Mouse (Mus musculus) fibroblast of lung, adult 2 months (primary cell): ENCODE results near the gene Adgrg1.

ENCODE experiments used
- DNase-seq: peaks from one replicate; pipeline ENCODE4 v3.0.0-alpha.2; 2011; ENCODE audit warnings: low read depth

Gene Adgrg1

DNA sequence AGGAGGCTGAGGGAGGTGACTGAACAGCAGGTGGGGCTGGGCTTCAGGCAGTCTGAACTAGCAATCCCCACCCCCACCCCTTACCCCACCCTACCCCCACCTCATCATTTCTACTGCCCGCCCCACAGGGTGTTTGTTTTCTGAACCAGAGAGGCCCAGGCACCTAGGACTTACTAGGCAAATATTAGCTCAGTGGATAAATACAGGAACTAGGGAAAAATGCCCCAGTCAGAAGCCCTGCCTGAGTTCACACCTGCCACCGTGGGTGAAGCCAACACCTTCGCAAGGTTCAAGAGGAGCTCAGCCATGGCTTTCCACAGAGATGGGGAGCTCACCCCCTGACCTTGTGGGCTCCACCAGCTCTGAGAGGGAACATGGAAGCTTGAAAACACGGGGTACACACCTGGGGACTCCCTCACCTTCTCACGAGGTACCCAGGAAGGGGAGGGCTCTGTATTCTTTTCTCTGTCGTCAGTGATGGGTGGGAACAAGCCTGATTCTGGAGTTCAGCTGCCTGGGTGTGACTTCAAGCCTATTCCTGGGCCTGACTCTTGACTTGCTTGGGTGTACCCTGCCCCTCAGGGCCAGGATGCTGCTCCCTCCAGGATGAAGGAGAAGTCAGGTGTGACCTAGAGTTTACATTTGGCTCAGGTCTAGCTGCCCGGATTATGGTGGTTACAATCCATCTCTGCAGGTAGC lies at the start of gene Adgrg1:
Gene Adgrg1, plus strand, starts transcription at position 285 of the 699 bp plus-strand sequence.
- DNase-seq, result no peak

DNA sequence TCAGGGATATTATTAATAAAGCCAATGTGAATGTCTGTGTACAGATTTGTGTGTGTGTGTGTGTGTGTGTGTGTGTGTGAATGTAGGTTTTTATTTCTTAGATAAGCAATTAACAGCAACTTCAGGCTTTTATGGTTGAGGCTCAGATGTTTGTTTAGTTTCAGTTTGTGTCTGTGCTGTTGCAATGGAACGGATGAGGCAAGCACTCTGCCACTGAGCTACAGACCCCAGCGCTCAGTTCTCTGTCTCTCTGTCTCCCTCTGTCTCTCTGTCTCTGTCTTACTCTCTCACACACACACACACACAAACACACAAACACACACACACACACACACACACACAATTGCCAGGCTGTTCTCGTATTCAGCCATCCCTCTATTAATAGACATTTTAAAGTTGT lies 46.3 kb upstream of the Adgrg1 start:
- no peak for DNase-seq

GRCm38 (mm10) chr8:94933918-94934317 lies 40.6 kb upstream of the Adgrg1 start:
- no peak for DNase-seq

DNA sequence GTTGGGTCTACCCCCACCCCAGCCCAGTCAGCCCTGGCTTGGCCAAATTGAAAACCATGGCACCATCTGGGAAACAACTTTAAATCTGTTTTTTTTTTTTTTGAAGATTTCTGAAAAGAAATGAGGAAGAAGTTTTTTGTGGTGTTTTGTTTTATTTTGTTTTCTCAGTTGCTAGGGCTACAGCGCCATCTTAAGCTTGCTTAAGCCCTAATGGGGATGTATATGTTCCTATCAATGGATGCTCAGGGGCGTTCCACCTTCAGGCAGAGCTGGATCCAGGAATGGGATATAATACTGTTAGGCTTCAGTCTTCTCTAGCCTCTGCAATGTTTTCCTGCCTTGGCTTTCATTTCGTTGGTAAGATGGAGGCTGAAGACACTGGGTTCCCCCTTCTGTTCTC lies 39.4 kb upstream of the Adgrg1 start:
- no peak for DNase-seq

DNA sequence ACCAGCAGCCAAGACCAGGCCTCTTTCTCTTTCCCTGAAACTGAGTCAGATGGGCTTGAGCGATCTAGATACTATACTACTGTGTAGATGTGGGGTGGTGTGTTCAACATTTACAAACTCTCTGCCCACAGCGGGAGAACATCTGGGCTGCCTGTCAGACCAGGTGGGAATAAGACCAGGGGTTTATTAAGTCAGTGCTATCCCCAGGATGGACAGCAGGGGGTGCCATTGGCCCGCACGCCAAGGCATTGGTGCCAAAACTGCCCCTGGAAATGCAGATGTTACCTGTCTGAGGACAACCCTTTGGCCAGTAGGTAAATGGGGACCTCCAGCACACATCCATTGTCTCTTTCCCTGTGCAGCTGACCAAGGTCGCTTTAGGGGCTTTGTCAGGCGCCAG lies 32.0 kb upstream of the Adgrg1 start:
- no peak for DNase-seq

GRCm38 (mm10) chr8:94945185-94945584 lies 29.4 kb upstream of the Adgrg1 start:
- no peak for DNase-seq

DNA sequence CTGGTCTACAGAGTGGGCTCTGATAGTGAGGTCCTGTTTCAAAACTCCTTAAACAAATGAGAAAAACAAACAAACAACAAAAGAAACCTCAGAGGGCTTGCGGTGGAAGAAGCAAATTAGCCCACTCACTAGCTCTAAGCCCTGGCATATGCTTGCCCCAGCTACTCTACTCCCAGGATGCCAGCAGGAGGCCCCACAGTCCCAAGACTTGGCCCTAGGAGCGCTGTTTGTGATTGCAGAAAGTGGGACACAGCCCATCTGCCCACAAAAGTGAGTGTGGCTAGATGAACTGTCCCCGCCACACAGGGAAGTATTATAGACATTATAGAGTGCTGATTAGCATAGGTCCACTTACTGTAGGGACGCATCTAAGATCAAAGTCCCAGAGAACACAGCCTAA lies 26.1 kb upstream of the Adgrg1 start:
- DNase-seq, result no peak

DNA sequence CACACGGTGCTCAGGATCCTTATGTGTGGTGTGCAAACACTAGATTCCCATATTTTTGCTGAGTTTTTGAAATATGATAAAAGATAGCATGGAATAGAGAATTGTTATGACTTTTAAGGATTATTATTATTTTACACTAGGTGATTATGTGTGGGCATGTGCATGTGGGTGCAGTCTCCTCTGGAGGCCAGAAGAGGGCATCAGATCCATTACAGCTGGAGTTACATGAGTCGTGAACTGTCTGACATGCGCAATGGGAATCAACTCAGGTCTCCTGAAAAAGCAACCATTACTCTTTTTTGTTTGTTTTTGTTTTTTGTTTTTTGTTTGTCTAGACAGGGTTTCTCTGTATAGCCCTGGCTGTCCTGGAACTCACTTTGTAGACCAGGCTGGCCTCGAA lies 25.5 kb upstream of the Adgrg1 start:
- no peak for DNase-seq

DNA sequence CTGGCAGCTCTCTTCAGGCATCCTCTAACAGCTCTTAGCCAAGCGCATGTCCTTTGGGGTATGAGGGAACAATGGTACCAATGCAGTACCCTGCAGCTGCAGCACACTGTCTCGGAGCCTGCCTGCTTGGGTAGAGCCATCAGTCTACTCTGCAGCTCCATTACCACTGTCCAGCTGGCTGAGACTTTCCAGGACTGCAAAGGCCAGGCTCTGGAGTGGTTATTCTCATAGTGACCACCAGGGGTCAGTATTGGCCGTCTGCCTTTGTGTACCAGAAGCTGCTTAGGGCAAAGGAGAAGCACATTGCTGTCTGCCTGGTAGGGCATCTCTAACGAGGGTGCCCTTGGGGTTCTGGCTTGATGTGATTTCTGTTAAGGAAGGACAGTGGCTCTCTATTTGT lies 24.5 kb upstream of the Adgrg1 start:
- DNase-seq, result no peak

GRCm38 (mm10) chr8:94950458-94950857 lies 24.1 kb upstream of the Adgrg1 start:
- no peak for DNase-seq

DNA sequence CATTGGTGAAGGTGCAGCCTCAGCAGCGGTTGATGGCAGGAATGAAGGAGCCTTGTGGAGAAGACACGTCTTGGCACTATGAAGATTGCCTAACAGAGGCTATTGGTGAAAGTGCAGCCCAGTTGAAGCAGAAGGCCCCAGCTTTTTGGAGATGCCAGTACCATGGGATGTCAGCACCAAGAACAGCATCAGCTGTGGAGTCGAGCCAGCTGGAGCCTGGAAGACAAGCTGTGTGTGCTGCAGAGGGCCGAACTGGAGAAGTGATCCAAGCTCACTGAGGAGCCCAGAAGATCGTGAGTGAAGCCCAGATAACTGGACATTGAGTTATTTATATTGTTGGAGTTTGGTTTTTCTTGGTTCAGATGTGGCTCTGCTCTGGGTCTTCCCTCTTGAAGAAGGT lies 22.5 kb upstream of the Adgrg1 start:
- no peak for DNase-seq

- no peak for DNase-seq
These were observed 20.8 kb upstream of the Adgrg1 start for GRCm38 (mm10) chr8:94953624-94954367.

GRCm38 (mm10) chr8:94954368-94954737 lies 20.2 kb upstream of the Adgrg1 start:
- DNase-seq, result no peak

- DNase-seq, result no peak
These were observed 19.4 kb upstream of the Adgrg1 start for GRCm38 (mm10) chr8:94954921-94955758.

- DNase-seq, result no peak
These were observed 18.4 kb upstream of the Adgrg1 start for GRCm38 (mm10) chr8:94956078-94956574.

DNA sequence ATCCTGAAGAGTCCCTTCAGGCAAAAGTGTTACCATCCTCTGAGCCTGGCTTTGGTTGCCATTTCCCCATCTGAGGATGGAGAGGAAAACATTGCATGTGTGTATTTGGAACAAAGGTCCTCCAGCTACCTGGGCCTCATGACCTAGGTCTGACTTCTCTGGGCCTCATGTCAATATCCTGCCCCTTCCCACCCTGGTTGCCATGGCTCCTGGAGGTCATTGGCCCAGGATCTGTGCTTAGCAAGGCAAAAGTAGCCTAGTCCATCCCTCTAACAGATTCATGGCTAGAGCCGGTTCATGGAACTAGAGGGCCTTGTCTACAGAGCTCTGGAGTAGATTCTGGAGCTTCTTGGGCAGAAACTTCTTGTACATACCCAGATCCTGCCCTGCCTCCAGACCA lies 12.3 kb upstream of the Adgrg1 start:
- DNase-seq, result no peak

DNA sequence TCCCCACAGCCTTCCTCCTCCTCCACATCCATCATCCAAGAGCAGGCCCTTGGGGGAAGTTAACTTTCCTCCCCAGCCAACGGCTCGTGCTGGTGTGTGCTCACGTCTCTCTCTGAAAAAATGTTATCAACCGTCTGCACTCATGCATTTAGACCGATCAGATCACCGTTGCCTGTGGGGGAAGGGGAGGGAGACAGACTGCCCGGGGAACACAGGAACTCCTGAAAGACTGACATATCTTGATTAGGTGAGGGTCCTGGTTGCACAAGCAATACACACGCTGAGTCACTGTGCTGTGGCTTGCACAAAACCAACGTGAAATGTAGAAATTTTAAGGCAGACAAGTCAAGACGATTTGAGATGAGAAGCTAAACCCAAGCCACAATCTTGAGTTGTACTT lies 9.7 kb upstream of the Adgrg1 start:
- DNase-seq, result no peak

DNA sequence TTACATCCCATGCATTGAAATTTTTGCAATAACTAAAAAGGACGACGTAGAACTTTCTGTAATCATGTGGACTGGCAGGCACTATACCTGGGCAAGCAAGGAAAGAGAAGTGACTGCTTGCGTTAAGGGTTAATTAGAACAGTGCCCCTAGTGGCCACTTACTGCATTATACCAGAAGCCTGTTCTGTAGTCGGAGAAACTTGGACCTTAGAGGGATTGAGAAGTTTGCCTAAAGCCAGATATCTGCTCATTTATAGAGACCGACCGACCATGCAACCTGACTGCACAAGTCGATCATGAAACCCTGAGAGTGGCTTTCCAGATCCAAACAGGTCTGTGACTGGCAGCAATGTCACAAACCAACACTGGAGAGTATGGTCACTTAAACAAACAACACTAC lies 8.0 kb upstream of the Adgrg1 start:
- DNase-seq, result no peak

GRCm38 (mm10) chr8:94967071-94967470 lies 7.5 kb upstream of the Adgrg1 start:
- DNase-seq, result no peak

DNA sequence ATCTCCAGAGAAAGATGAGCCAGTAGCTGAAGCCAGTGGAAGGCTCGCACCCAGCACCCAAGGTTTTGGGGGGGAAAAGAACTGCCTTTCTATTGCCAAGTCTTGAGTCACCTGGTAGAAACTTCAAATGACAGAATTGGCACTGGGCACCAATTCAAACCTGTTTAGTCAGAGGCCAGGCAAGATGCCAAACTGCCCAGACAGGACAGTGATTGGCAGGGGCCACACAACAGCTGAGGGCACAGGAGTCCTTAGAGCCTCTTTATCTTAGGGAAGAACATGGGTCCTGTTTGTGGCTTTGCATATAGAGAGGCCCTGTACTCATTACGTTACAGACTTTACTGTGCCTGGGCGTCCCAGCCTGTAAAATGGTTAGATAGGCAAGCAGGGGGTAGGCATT lies 7.0 kb upstream of the Adgrg1 start:
- DNase-seq, result peak; percentile 44

DNA sequence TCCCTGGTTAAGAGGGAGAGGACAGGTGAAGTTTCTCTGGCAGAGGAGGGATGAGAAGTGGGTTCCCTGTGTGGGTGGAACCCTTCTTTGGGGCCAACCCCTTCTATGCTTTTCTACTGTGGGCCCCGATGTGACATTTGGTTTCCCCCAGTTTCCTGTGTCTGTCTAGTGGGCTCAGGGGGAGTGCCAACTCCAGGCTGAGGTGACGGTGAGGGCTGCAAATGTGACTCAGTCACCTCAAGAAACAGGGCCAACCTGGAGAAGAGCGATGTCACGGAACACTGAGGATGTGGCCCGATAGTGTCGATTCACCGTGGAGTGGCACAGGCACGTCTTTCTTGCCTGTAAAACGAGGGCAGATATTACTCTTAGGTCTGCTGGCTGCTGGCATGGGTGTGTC lies 1.3 kb upstream of the Adgrg1 start:
- no peak for DNase-seq

GRCm38 (mm10) chr8:94973786-94974185 lies 765 bp upstream of the Adgrg1 start:
- no peak for DNase-seq
